Mouse (Mus musculus): ENCODE measurements around the gene Atp6v0e. TPM values are rescaled to one million over a fixed set of nuclear protein-coding genes. Genes with fewer than 3 reads are reported as not detected.

Gene Atp6v0e
- polyA plus RNA-seq, 1 experiment from 2014 or later = 120 TPM

Other genes with a start within 250 kb of the Atp6v0e start
- 0.16 TPM in 2 replicates for gene Neurl1b, start 248.4 kb upstream of the Atp6v0e start, polyA plus RNA-seq (2016; fragmentation: Nextera tagmentation; extraction: Ambion mirVana)
- gene Ergic1, start 101.7 kb upstream of the Atp6v0e start, polyA plus RNA-seq (2016; fragmentation: Nextera tagmentation; extraction: Ambion mirVana) = 107 and 109 TPM in 2 replicates
- gene Dusp1, start 101.1 kb upstream of the Atp6v0e start, polyA plus RNA-seq (2016; fragmentation: Nextera tagmentation; extraction: Ambion mirVana) = 22.5 and 23.3 TPM in 2 replicates
- 3.1 and 4.7 TPM in 2 replicates for gene Crebrf, start 52.4 kb downstream of the Atp6v0e start, polyA plus RNA-seq (2016; fragmentation: Nextera tagmentation; extraction: Ambion mirVana)
- 44.4 and 51.0 TPM in 2 replicates for gene Bnip1, start 117.8 kb downstream of the Atp6v0e start, polyA plus RNA-seq (2016; fragmentation: Nextera tagmentation; extraction: Ambion mirVana)
- 0.48 and 0.75 TPM in 2 replicates for gene Nkx2-5, start 181.8 kb downstream of the Atp6v0e start, polyA plus RNA-seq (2016; fragmentation: Nextera tagmentation; extraction: Ambion mirVana)

Measured in embryonic facial prominence, embryonic 10.5 days (tissue).